ENCODE assay signal across 9 mouse cellular contexts in the genomic region with DNA sequence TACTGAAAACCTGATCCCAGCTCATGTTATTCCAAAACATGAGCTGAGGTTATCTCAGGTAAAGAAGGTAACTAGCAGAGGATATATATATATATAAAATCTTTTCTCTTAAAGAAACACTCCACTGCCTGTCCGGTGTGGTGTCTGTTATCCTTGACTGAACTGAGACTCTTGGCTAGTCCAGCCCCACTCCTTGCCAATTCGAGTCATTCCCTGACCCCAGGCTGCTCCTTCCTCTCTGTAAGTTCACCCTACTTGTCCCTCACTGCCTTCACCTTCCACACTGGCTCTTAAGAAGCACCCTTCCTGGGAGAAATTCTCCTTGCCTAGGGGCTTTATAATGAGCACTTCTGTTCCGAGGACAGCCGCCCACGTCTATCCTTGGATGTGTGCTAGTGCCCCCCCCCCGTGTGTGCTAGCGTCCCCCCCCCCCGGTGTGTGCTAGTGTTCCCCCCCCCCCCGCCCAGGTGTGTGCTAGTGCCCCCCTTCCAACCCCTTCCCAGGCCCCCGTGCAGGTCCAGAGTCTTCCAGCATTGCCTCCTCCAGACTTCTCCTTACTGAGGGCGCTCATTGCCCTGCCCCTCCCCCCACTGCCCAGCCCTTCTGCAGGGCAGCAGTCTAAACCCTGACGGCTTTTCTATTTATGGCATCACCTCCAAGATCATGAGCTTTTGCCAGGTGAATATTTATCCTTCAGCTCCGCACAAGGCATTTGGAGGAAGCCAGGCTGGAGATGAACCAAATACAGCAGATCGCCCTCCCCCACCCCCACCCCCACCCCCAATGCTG.
DNase-seq lines count a peak whose midpoint lies in the region; ATAC-seq lines count a peak whose summit lies in the region.
"Had no signal": no experiment of that assay in that cellular context is flagged by ENCODE, and none has a peak within 500 bp of the region (broad histone marks: within the 10 kb centered on the region; RNA-seq: fewer than 3 reads in every experiment).

No protein-coding gene starts in this region.

- H3K4me3 ChIP-seq in liver, embryonic 11.5 days (ENCODE audit: low read depth, low read length): no peak overlapping the region
- H3K4me3 ChIP-seq in embryonic facial prominence, embryonic 11.5 days (ENCODE audit: low read depth, low read length): no peak overlapping the region
- no peak overlapping the region for H3K4me3 ChIP-seq in limb, embryonic 13.5 days
- H3K4me3 ChIP-seq: megakaryocyte, embryonic 14.5 days had no signal

- no peaks in the 10 kb centered on the region for H3K36me3 ChIP-seq in liver, embryonic 11.5 days (ENCODE audit: control insufficient read depth, insufficient read depth, low read length)
- H3K36me3 ChIP-seq in embryonic facial prominence, embryonic 11.5 days (replicated peaks; ENCODE audit: control insufficient read depth, insufficient read depth, low read depth, low read length): no peaks in the 10 kb centered on the region
- no peaks in the 10 kb centered on the region for H3K36me3 ChIP-seq in limb, embryonic 13.5 days

- no peak overlapping the region for H3K4me2 ChIP-seq in liver, embryonic 11.5 days
- no peak overlapping the region for H3K4me2 ChIP-seq in embryonic facial prominence, embryonic 11.5 days (ENCODE audit: low read depth, low read length)
- peak overlapping the region; percentile 23; the same call in 1 of the 2 replicates for H3K4me2 ChIP-seq in limb, embryonic 13.5 days (replicated peaks)

- H3K9ac ChIP-seq in liver, embryonic 11.5 days (ENCODE audit: low read depth, low read length): no peak overlapping the region
- no peak overlapping the region for H3K9ac ChIP-seq in embryonic facial prominence, embryonic 11.5 days (replicated peaks; ENCODE audit: low read length)
- H3K9ac ChIP-seq in limb, embryonic 13.5 days: no peak overlapping the region

- WGBS in liver, embryonic 11.5 days: 40% methylated on average over 11 of the region's 14 CpGs
- 28% methylated on average over 9 of the region's 14 CpGs for WGBS in embryonic facial prominence, embryonic 11.5 days
- WGBS in limb, embryonic 13.5 days: 31% methylated on average over 9 of the region's 14 CpGs

- no peaks in the 10 kb centered on the region; the same call in 1 of the 2 replicates for H3K27me3 ChIP-seq in liver, embryonic 11.5 days (replicated peaks; ENCODE audit: control insufficient read depth, insufficient read depth, low read length)
- H3K27me3 ChIP-seq in embryonic facial prominence, embryonic 11.5 days (ENCODE audit: control insufficient read depth, insufficient read depth, low read length): no peaks in the 10 kb centered on the region
- H3K27me3 ChIP-seq in limb, embryonic 13.5 days: no peaks in the 10 kb centered on the region

- ATAC-seq in liver, embryonic 11.5 days (replicated peaks; ENCODE audit: low FRiP score): no peak
- no peak for ATAC-seq in embryonic facial prominence, embryonic 11.5 days (replicated peaks; ENCODE audit: insufficient number of reproducible peaks, low FRiP score, low TSS enrichment, low read depth)
- no peak; the same call in 1 of the 2 replicates for ATAC-seq in limb, embryonic 13.5 days (ENCODE audit: low FRiP score, low read depth)
- no peak for ATAC-seq in activated CD4-positive, CD25-positive, alpha-beta regulatory T cell, adult 4 months

- peak; percentile 9 for DNase-seq in liver
- no peak for DNase-seq in liver, embryonic 11.5 days (ENCODE audit: low spot score)
- peak; percentile 36 for DNase-seq in embryonic facial prominence, embryonic 11.5 days (ENCODE audit: low spot score)
- DNase-seq in heart, postnatal 4 days: peak; percentile 72
- no peak for DNase-seq in spleen, postnatal 14 days (ENCODE audit: low spot score in 2 of 2)
- DNase-seq in left cerebral cortex, adult 18-20 months (ENCODE audit: low spot score in 2 of 2): no peak

- no peak overlapping the region for H3K27ac ChIP-seq in liver, embryonic 11.5 days (ENCODE audit: low read depth, low read length)
- H3K27ac ChIP-seq in embryonic facial prominence, embryonic 11.5 days (replicated peaks; ENCODE audit: low read depth, low read length): no peak overlapping the region
- H3K27ac ChIP-seq in limb, embryonic 13.5 days: no peak overlapping the region

- no peaks in the 10 kb centered on the region for H3K4me1 ChIP-seq in liver, embryonic 11.5 days (replicated peaks; ENCODE audit: control insufficient read depth, insufficient read depth, low read length)
- no peaks in the 10 kb centered on the region for H3K4me1 ChIP-seq in embryonic facial prominence, embryonic 11.5 days (ENCODE audit: control insufficient read depth, insufficient read depth, low read length)
- peaks cover 23% of the 10 kb centered on the region for H3K4me1 ChIP-seq in limb, embryonic 13.5 days

- no peaks in the 10 kb centered on the region for H3K9me3 ChIP-seq in liver, embryonic 11.5 days (ENCODE audit: control insufficient read depth, low read length)
- H3K9me3 ChIP-seq in embryonic facial prominence, embryonic 11.5 days (replicated peaks; ENCODE audit: control insufficient read depth, low read length): no peaks in the 10 kb centered on the region
- no peaks in the 10 kb centered on the region for H3K9me3 ChIP-seq in limb, embryonic 13.5 days
- H3K9me3 ChIP-seq: megakaryocyte, embryonic 14.5 days had no signal

Comparison
In these comparisons a context has a peak if more than half of its experiments do, and no peak if none do; other contexts are left out.
1. DNase-seq: peak in liver (single experiment), embryonic facial prominence, embryonic 11.5 days (single experiment) and heart, postnatal 4 days (single experiment); none in liver, embryonic 11.5 days (single experiment), spleen, postnatal 14 days (0 of 2) and left cerebral cortex, adult 18-20 months (0 of 2).